Mouse (Mus musculus) 3T3-L1 (cell line): Measurements from ENCODE around the gene Hdac7.

ENCODE experiments used
- DNase-seq: peaks from one replicate; pipeline ENCODE4 v3.0.0-alpha.2; 2015; ENCODE audit warnings: low read depth, low spot score

The Hdac7 gene

DNA sequence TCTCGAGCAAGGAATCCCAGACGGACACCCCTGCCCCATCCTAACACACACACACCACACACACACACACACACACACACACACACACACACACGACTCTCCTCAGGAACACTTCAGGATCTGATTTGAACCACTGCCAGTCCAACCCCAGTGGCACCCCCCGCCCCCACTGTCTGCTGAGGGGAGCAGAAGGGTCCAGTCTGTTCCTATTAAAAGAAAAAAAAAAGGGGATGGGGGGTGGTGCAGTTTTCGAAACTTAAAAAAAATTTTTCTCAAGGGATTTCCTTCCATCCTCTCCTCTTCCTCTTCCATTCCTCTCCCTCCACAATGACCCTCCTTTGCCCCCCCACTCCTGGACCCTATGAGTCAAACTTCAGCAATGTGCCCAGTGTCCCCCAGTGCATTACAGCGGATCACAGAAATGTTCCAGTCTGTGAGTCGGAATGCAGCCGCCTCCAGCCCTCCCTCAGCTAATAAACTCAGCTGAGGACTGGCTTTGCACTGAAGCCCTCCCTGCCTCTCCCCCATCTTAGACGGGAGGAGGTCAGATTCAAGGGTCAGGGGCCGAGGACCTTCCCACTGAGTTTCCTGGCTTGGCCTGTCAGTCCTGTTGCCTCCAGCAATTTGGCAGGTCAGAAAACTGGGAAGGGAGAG, 12.2 kb downstream of the Hdac7 start:
- peak; percentile 94 for DNase-seq

DNA sequence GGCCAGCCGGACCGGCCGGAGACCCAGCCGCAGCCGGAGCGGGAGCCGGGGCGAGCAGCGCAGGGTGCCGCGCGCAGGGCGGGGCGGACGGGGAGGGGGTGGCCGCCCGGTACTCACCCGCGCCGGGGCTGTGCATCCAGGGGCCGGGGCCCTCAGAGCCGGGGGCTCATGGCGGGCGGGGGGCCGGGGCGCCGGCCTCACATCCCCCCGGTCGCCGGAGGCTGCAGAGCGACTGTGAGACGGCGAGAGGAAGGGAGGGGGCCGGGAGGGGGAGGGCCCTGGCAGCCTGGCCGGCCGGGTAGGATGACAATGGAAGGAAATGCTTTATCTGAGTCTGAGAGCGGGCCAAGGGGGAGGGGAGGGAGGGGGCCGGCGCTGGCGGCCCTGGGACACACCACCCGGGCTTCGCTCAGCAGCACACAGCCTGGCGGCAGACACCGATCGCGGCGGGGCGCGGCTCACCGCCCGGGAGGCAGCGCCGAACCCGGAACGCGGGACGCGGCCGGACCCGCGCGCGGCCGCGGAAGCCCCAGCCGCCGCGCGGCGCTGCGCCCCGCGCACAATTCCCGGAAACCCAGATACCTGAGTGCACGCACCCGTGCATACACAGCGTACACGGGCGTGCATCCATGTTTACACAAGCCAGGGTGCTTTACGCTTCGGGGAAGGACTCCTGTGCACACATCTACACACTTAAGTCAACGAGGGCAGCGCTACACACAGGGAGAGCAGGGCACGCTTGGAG, 12.9 kb downstream of the Hdac7 start:
- DNase-seq: peak; percentile 83

DNA sequence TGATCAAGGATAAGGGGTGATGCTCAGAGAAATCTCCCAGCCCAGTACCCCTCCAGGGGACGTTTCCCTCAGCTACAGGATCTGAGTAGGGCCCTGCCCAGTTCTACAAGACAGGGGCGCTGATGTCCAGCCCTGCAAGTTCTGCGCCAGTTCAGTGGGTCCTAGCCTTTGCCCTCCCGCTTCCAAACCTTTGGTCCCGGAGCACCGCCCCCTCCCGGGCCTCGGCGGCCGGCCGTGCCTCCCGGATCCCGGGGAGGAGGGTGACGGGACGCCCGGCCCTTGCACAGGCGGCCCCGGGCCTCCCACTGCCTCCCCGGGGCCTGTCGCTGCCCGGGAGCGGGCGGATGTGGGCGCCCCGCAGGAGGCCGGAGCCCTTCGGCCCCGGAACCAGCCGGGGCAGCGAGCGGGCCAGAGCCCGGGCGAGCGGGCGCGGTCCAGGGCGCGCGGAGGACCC, 13.5 kb downstream of the Hdac7 start:
- peak; percentile 62 for DNase-seq

DNA sequence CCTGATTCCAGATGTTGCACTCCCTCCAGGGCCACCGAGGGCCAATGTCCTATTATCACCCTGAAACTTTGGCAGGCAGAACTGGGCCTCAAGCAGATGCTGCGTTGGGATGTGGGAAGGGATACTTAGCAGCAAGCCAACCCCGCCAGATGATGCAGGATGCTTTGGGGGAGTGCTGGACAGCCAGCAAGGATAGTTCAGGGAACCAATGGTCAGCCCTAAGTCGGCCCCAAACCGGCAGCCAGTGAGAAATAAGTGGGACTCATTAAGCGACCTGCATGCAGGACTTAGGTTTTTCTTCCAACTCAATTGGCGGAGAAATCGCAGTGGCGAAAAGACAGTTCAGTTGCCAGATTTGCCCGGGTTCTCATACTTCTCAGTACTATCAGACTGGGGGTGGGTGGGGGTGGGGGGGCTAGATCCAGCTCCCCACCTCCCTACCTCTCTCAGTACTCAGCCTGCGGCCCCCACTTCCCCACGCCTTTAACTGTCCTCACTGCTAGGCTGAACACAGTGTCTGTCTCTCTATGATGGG, 14.0 kb downstream of the Hdac7 start:
- DNase-seq: peak; percentile 68

DNA sequence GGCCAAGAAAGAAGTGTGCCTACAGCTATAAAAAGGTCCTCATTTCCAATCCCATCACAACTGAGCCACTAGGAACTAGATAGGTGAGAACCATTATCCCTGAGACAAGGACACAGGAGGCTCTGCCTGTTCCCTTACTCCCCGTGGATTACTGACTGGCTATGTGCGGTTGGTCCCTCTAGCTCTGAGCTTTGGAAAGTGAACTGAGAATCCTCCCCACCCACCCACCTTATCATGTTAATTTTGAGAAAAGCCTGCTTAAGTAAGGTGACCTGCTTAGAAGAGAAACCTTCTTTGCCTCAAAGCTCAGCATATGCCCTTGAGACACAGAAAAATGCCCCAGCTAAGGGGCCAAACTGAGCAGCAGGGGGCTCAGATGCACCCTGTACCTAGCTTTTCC, 14.9 kb downstream of the Hdac7 start:
- DNase-seq: no peak

DNA sequence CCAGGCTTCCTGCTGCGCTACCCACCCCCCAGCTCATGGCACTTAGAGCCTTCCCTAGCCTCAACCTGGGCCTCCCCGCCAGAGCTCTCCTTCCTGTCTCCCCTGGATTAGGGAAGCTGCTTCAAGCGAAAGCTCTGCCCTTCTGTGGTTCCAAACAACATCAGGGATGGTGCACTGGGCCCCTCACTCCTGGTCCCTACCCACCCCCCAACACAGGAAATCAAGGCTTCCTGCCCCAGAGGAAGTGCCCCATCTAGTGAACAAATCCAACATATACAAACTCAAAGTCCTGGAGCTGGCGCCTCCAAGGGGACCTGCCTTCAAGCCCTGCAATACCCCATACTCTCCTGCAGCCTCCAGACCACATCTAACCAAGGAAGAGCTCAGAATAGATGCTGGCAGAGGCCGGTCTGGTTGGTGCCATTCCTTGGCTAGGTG, 15.4 kb downstream of the Hdac7 start:
- peak; percentile 76 for DNase-seq

DNA sequence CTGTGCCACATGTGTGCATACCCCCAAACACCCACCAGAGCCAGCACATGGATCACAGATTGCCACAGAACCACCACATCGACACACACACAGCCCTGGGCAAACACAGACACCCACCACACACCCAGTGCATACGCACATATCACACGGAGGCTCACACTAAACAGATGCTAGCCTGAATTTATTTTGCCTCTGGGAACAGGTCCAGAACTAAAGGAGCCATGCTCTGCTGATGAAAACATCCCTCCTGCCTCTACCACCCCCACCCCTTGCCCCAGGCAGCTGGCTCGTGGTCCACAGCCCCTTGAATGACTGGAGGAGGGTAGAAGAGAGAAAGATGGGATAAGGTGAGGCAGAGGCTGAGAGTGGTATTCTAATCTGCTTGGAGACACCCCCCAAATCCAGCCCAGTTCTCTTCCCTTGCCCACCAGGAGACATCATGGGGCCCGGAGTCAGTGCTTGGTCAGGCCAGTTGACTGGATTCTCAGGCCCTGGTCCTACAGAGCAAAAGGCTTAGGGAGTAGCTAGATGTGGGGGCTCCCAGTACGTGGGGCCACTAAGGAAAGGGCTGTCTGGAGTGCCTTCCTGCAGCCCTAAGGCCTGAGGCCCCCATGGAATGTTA, 16.0 kb downstream of the Hdac7 start:
- peak; percentile 44 for DNase-seq

DNA sequence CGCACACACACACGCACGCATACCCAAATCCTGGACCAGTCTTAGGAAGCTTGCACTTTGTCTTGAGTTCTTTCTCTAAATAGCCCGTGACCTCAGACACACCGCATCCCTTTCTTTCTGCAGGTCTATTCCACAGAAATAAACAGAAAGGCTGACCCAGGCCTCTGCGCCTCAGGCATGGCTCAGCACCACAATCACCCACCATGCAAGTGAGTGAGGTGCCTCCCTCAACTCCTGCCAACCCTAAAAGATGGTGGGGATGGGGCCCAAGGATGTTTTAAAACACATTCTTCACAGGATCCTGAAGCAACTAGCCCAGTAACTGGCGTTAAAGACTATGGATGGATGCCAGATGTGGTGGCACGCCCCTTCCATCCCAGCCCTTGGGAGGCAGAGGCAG, 16.9 kb downstream of the Hdac7 start:
- no peak for DNase-seq

DNA sequence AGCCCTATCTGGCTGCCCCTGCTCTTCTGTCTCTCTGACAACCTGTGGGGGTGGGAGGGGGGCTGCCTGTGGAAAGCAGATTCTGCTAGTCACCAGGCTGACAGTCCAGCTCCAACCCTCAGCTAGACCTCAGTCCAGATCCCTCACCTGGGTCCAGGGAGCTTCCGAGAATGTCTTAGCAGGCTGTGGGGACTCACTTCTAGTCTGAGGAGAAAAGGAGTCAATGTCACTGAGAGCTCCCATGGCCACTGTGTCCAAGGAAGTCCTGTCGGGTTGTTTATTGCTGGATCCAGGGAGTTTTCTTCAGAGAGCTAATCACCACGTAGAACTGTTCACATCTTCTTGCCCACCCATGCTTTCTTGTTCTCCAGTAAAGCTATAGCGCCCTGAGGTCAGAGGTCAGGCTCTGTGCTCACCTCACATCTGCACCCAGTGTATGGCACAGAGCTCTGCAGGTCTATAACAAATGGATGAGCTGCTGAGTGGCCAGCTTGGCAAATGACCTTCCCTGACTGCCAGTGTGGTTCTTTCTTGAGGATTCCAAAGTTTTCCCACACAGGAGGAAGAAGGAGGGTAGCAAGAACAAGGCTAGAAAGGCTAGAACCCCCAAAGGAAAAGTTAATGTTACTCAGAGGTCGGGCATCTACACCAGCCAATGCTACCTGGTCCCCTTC, 17.6 kb downstream of the Hdac7 start:
- DNase-seq: no peak

DNA sequence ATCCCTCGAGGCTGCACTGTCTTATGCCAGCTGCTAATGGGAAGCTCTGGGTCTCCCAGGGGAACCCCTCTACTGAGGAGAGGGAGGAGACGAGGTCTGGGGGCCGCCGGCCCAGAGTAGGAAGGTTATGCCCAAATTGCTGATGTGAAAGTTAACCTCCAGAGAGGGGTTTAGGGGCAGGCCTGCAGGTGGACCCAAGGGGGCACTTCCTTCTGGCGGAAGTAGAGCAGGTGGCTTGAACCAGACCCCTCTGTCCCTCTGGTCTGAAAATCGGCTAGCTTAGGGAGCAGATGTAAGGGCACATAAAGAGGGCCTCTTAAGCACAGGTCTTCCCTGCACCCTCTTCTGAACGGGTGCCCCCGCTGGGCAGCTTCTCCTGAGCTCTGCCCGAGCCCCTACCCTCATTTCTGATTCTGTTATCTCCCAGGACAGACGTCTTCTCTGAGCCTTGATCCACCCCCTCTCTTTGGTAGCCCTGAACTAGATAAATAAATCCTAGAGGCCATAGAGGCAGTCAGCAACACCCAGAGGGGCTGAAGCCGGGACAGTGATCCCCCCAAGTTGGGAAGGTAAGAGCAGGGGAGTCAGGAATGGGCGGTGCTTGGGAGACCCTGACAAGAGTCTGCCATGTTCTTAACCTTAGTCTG, 18.2 kb downstream of the Hdac7 start:
- DNase-seq: peak; percentile 53

DNA sequence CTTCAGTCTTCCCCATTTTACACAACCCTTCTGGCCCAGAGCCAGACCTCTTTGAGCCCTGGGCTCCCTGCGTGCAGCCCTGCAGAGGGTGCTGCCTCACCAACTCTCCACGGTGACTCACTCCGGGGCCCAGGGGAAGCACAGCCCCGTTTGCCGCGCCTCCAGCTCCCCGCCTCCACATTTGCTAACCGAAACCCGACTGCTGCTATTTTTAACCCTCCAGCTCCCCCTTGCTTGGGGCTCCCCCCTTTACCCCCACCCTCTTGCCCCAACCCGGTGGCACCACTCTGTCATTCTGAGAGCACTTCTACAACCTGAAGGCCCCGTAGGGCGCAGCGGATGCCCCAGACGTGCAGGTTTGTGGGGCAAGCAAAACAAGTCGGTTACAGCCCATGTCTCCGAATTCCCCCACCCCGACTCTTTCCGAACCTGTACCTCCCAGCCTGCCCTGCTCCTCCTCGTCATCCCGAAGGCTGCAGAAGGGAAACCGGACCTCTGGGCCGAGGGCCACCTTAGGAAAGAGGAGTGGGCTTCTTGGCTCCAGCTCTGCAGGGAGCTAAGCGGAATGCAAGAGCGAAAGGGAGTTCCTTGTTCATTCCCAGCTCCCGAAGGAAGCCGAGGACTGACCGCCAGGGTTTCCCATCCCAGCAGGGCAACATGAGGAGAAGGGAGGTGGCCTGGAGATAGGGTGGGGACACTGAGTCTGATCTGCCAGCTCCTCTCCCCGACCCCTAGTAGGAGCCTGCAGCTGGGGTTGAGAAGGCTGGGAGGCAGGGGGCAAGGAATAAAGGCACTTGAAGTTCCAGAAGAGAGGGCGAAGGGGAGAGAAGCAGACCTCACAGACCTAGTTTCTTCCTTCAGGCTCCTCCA, 19.0 kb downstream of the Hdac7 start:
- peak; percentile 96 for DNase-seq

DNA sequence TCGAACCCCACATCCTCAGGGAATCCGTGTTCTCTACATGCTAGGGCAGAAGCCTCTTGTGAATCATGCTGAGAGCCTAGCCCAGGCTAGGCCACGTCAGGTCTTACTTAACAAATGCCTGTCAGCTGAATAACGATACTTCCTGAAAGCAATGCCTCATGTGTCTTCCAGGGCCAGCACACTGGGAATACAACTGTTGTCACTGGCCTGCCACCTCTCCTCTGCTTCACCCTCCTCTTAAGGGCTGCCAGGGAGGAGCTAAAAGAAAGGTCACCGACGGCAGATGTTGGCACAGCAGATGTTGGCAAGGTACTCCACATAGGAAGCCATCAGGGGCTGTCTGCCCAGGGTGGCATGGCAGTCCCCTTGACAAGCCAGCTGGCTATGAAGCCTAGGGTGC, 20.3 kb downstream of the Hdac7 start:
- peak; percentile 62 for DNase-seq

DNA sequence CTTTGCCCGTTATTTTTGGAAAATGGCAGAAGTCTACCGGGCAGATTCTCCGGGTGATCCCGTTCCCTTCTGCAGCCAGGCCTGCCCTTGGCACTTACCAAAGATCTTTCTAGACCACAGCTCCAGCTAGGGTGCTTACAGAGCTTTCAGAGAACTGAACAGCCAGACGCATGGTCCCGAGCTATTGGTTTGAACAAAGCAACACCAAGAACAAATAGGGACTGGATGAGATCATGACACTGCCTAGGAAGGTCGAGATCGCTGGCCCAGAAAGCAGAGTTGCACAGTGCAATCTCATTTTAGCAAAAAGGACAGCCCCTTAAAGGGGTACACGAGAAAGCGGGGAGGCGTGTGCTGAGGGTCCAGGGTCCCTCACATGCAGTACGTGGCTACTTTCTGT, 20.8 kb downstream of the Hdac7 start:
- DNase-seq: no peak

DNA sequence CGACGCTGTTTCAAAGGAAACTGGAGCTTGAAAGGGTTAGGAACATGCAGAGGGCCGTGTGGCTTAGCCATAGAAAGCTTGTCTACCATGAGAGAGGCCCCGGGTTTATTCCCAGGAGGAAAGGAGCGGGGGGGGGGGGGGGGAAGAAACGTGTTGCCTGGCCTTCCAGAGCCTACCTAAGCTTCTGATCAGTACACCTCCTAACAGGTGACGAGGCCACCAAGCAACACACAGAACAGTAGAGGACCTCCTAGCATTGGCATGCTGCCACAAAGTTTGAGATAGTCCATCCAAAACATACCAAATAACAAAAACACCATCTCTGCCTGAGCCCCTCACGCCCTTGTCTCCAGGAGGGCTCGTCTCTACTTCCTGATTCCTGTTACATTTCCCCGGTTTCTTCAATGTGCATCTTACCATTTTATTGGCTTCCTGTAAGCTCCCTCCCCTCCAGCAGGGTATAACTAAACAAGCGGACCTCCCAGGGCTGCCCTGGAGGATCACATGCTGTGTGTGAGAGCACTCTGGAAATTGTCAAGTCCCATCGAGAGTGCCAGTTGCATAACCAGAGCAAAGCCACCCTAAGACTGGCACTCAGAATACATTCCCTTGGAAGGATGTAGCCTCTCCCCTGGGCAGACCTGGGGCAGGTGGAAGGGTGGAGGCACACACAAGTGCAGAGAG, 21.6 kb downstream of the Hdac7 start:
- no peak for DNase-seq

DNA sequence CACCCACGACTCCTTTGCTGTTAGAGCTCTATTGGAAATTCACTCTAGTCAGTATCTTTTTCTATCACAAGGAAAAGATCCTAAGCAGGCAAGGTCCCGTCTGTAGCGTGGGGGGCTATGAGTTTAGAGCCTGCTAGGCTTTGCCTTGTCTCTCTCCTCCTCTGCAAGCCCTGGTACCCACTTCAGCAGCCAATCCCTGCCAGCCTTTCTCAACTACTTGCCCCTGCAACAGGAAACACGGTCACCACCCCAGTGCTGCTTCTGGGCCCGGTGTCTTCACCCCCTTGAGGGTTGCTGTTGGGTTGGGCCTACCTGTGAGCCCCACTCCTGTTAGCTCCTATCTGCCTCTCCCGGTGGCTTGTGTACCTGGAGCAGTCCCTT, 22.3 kb downstream of the Hdac7 start:
- no peak for DNase-seq

DNA sequence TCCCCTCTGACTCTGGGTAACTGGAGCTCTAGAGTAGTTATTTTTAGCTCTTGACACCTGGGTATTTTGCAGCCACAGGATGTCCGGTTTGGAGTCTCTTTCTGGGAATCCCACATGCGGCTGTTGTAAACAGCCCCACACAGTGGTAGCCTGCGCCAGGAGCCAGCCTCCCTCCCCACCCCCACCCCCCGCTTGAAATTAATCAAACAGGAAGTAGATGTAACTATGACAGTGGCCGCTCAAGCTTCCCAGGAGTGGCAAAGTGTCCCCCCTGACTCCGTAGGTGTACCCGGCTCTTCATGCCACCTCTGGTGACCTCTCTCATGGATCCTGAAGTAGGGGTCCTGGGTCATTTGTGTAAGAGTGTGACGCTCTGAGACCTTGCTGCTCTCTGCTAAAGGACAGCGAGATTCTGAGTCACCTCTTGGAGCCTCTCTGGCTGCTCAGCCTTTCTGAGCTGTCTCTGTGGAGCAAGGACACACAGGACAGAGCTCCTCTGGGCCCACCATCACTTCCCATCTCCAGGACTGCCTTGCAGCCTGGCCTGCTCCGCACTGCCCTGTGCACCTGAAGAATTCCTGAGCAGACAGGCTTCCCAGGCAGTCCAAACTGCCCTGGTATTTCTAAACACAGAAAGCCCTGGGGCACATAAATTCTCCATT, 22.9 kb downstream of the Hdac7 start:
- DNase-seq: peak; percentile 64

DNA sequence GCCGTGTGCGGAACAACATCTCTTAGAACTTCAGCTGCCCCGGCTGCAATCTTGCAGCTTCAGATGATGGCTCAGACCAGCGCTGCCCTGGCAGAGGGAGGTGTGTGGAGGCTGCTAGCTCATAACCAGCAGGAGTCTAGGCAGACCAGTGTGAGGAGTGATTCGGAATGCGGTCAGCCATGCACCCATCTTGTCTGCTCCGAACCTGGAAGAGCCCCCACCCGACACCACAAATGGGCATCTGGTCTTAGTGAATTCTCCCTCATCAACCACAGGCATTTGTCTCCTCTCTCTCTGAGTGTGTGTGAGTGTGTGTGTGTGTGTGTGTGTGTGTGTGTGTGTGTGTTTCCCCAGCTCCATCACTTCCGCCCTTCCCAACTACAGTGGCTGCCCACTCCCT, 24.4 kb downstream of the Hdac7 start:
- DNase-seq: peak; percentile 34

DNA sequence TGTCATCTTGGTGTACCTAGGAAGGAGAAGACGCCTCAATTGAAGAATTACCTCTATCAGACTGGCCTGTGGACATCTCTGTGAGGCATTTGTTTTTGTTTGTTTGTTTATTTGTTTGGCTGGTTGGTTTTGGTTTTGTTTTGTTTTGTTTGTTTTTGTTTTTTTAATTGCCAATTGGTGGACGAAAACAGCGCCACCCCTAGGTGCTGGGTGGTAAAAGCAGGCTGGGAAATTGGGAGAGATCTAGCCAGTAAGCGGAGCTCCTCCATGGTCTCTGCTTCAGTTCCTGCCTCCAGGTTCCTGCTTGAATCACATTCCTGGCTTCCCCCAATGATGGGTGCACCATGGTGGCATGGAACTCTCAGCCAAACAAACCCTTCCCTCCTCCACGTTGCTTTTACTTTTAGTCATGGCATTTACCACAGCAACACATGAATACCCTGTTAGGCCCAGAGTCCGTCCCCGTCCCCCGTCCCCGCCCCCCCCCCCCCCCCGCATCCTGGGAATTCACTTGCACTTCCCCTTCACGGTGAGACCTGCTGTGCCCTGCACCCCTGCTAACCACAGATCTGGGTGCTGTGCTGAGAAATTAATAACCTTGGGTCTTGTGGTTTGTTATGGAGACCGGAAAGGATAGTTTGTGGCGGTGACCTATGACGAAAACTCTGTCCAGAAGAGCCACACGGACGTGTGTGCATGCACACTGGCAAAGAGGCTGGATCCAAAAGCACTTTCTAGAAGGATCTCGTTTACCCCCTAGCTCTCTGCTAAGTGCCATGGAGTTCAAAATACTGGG, 27.9 kb downstream of the Hdac7 start:
- DNase-seq: no peak

DNA sequence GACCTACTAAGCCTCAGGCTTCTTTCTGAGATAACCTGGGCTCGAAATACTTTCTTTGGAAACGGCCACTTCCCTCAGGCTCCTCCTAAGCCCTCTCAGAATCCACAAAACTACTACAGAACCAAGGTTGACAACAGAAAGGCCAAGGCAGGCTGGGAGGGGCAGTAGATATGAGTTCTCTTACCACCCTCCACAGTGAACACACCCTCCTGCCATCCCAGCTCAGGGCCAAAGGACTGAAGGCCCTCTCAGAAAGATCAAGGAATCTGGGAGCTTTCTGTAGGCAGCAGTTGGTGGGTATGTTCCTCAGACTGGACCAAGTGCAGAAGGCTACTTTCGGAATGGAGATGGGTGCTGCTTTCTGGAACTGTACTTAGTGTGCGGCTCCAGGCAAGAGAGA, 29.0 kb downstream of the Hdac7 start:
- no peak for DNase-seq
